Mouse (Mus musculus): ENCODE data around the gene Sfxn1.

Sfxn1 gene

GRCm38 (mm10) chr13:54137756-54138410 is 66.2 kb downstream of the Sfxn1 start:
- peak; percentile 62 to 76 for DNase-seq (ENCODE audit: low spot score in 2 of 2)

DNA sequence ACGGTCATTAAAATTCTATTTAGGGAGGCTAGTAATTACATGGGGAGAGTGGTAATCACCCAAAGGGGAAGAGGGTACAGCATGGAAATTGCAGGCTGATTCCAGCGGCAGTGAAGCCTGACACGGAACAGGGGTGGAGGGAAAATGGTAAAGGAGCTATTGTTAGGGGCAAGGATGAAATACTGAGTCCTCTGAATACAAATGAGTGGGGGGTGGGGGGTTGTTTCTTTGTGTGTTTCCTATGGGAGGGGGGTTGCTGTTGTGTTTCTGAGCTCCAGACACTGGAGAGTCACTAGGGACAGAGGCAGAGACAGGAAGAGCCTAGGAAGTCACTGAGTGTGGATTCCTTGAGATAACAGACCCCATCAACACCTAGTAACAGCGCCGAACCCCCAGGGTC is 72.1 kb downstream of the Sfxn1 start:
- DNase-seq (ENCODE audit: low spot score in 2 of 2) = no peak

- no peak for DNase-seq (ENCODE audit: low spot score in 2 of 2)
Observed at GRCm38 (mm10) chr13:54144624-54145023, 73.0 kb downstream of the Sfxn1 start.

- no peak for DNase-seq (ENCODE audit: low spot score in 2 of 2)
Observed at GRCm38 (mm10) chr13:54147328-54147727, 75.7 kb downstream of the Sfxn1 start.

- DNase-seq (ENCODE audit: low spot score in 2 of 2) = no peak
Observed at GRCm38 (mm10) chr13:54152421-54152820, 80.8 kb downstream of the Sfxn1 start.

DNA sequence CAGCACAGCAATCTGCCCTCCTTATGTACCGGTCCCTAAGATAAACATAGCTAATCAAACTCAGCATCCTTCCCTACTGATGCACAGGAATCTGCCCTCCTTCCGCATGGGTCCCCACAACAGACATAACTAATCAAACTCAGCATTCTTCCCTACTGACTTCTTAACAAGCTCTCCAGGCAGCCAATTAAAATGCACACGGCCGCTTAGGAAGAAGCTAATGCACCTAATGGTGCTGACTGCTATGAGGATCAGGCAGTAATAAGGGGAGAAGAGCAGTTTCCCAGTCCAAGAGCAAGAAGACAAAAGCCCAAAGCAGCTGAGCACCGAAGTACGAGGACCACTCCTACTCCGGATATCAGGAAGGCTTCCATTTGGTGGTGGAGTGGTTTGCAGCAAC is 81.2 kb downstream of the Sfxn1 start:
- no peak for DNase-seq (ENCODE audit: low spot score in 2 of 2)

DNA sequence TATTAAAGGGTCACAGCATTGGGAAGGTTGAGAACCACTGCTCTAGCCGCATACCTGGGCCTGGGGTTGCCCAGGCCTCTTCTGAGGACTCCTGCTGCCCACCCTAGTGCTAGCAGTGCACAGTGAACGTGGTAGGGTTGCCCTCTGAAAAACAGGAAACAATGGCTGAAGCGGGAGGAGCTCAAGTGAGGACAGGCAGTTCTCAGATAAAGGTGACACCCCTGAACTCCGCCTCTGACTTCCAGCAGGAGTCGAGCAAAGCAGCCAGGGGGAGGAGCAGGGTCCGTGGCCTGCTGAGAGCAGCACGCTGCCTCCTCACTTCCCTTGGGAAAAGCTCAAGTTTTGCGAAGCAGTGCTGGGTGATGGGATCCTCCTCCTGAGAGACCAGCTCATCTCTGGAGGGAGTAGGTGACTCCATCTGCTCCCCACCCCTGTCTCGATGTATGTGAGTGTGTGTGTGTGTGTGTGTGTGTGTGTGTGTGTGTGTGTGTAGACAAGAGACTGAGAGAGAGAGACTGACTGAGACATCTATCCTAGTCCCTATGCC is 82.1 kb downstream of the Sfxn1 start:
- DNase-seq (ENCODE audit: low spot score in 2 of 2) = no peak

- DNase-seq (ENCODE audit: low spot score in 2 of 2) = no peak
Observed at GRCm38 (mm10) chr13:54155822-54156221, 84.2 kb downstream of the Sfxn1 start.

All from right cerebral cortex, postnatal 10 days (tissue).